Mouse (Mus musculus) bone marrow, adult 2 months (tissue): ENCODE measurements at regions not wholly inside any gene's neighbourhood (a gene's known extent, or its start where the extent isn't known, plus 50 kb on each side); places are given as distances from the start of the nearest gene placed in this dataset.

Source experiments
- CTCF ChIP-seq: fragments of 200-500 bp; IDR thresholded peaks from 2 replicates; pipeline ENCODE4 v1.5.1; 2011; ENCODE audit warnings: low read length, control low read depth; ENCODE audit not compliant: control insufficient read depth, insufficient read depth
- POLR2A ChIP-seq: fragments of 200-500 bp; IDR thresholded peaks from 2 replicates; pipeline ENCODE4 v1.6.1; 2011; ENCODE audit warnings: low read depth, mild to moderate bottlenecking, control low read depth, low read length, borderline replicate concordance; ENCODE audit not compliant: control insufficient read depth

- TF ChIP-seq CTCF = no peak
- no peak for TF ChIP-seq POLR2A
Measured at GRCm38 (mm10) chr16:9115548-9115947, 285.6 kb downstream of the 1810013L24Rik start.
